Mouse (Mus musculus) midbrain, embryonic 14.5 days (tissue): ENCODE measurements around the gene Izumo2. TPM values are rescaled to one million over a fixed set of nuclear protein-coding genes. Genes with fewer than 3 reads are reported as not detected.

Experiments
- ATAC-seq: fragments of 200-750 bp; cut with Nextera tagmentation; 2 replicates; pipeline ENCODE4 v1.8.0; 2017; ENCODE audit warnings: moderate number of reproducible peaks, moderate library complexity; ENCODE audit not compliant: low FRiP score, low TSS enrichment
- DNase-seq: peaks from one replicate; pipeline ENCODE4 v3.0.0-alpha.2; 2015
- H3K27ac ChIP-seq: fragments of 300-500 bp; sonication (generic); replicated peaks from 2 replicates; pipeline ENCODE4 v1.5.1; 2014; ENCODE audit warnings: mild to moderate bottlenecking, low read depth, low read length, moderate library complexity
- H3K27me3 ChIP-seq: fragments of 300-500 bp; sonication (generic); 2 replicates; pipeline ENCODE4 v1.6.1; 2014; ENCODE audit warnings: low read length, control low read depth, mixed read lengths; ENCODE audit not compliant: control insufficient read depth, insufficient read depth
- H3K36me3 ChIP-seq: fragments of 300-500 bp; sonication (generic); 2 replicates; pipeline ENCODE4 v1.6.1; 2014; ENCODE audit warnings: low read length, control low read depth; ENCODE audit not compliant: control insufficient read depth, insufficient read depth
- H3K4me1 ChIP-seq: fragments of 300-500 bp; sonication (generic); 2 replicates; pipeline ENCODE4 v1.6.1; 2014; ENCODE audit warnings: mild to moderate bottlenecking, antibody characterized with exemption, low read length, control low read depth; ENCODE audit not compliant: control insufficient read depth, insufficient read depth
- H3K4me2 ChIP-seq: fragments of 300-500 bp; sonication (generic); 2 replicates; pipeline ENCODE4 v1.6.1; 2014; ENCODE audit warnings: mild to moderate bottlenecking, low read length, moderate library complexity
- H3K4me3 ChIP-seq: fragments of 300-500 bp; sonication (generic); replicated peaks from 2 replicates; pipeline ENCODE4 v1.5.1; 2014; ENCODE audit warnings: low read depth, low read length
- H3K9ac ChIP-seq: fragments of 300-500 bp; sonication (generic); replicated peaks from 2 replicates; pipeline ENCODE4 v1.6.1; 2014; ENCODE audit warnings: mild to moderate bottlenecking, low read length, moderate library complexity
- H3K9me3 ChIP-seq: fragments of 300-500 bp; sonication (generic); 2 replicates; pipeline ENCODE4 v1.6.1; 2016; ENCODE audit warnings: low read length, control low read depth, mixed read lengths; ENCODE audit not compliant: control insufficient read depth
- WGBS: fragments of 180-500 bp; shearing (Covaris S2); extraction: QIAGEN DNeasy Blood & Tissue Kit; methylation state at CpG from one replicate; pipeline ENCODE4 v1.1.7; 2014; 5-methylcytosine and 5-hydroxymethylcytosine counted together
- polyA plus RNA-seq: library from polyadenylated mRNA; unstranded; fragments of >200 nt; fragmentation: Nextera tagmentation; extraction: Ambion mirVana; gene quantifications from 2 replicates; pipeline ENCODE4 v1.2.1, GENCODE M21; 2014

Gene Izumo2
- not detected in 2 replicates for polyA plus RNA-seq

GRCm38 (mm10) chr7:44708574-44708973 lies at the start of gene Izumo2:
Gene Izumo2, plus strand, starts transcription at chr7:44708742.
- Histone ChIP-seq H3K4me1 (no peaks in the 10 kb centered on the region), H3K4me2 (no peak within 1 kb of the TSS), H3K4me3 (no peak within 1 kb of the TSS), H3K9ac (no peak within 1 kb of the TSS), H3K9me3 (no peaks in the 10 kb centered on the region), H3K36me3 (no peaks in the 10 kb centered on the region), H3K27me3 (no peaks in the 10 kb centered on the region), H3K27ac (no peak within 1 kb of the TSS)
- ATAC-seq (no peak), DNase-seq (no peak)
- WGBS = 70% methylated on average over 14 of the region's 14 CpGs

GRCm38 (mm10) chr7:44661219-44661618 lies 47.3 kb upstream of the Izumo2 start:
- Histone ChIP-seq H3K9me3 (no peaks in the 10 kb centered on the region), H3K27me3 (no peaks in the 10 kb centered on the region), H3K36me3 (no peaks in the 10 kb centered on the region), H3K4me3 (no peak overlapping the region), H3K4me2 (no peak overlapping the region), H3K27ac (no peak overlapping the region), H3K4me1 (no peaks in the 10 kb centered on the region), H3K9ac (no peak overlapping the region)
- no peak for ATAC-seq
- WGBS = 79% methylated on average over 5 of the region's 5 CpGs
- no peak for DNase-seq

- ATAC-seq (no peak), DNase-seq (no peak)
- Histone ChIP-seq H3K27ac (no peak overlapping the region), H3K9me3 (no peaks in the 10 kb centered on the region), H3K4me1 (no peaks in the 10 kb centered on the region), H3K4me2 (no peak overlapping the region), H3K9ac (no peak overlapping the region), H3K36me3 (no peaks in the 10 kb centered on the region), H3K27me3 (no peaks in the 10 kb centered on the region), H3K4me3 (no peak overlapping the region)
- WGBS = 13% methylated on average over 8 of the region's 8 CpGs
These were observed 46.4 kb upstream of the Izumo2 start for GRCm38 (mm10) chr7:44662168-44662567.

- Histone ChIP-seq H3K9me3 (no peaks in the 10 kb centered on the region), H3K4me1 (no peaks in the 10 kb centered on the region), H3K36me3 (no peaks in the 10 kb centered on the region), H3K4me3 (no peak overlapping the region), H3K27ac (no peak overlapping the region), H3K27me3 (no peaks in the 10 kb centered on the region), H3K4me2 (no peak overlapping the region), H3K9ac (no peak overlapping the region)
- WGBS = 19% methylated on average over 3 of the region's 3 CpGs
- ATAC-seq (no peak), DNase-seq (no peak)
These were observed 46.0 kb upstream of the Izumo2 start for GRCm38 (mm10) chr7:44662569-44662968.

GRCm38 (mm10) chr7:44663546-44663945 lies 45.0 kb upstream of the Izumo2 start:
- Histone ChIP-seq H3K4me1 (no peaks in the 10 kb centered on the region), H3K27ac (no peak overlapping the region), H3K9ac (no peak overlapping the region), H3K4me2 (no peak overlapping the region), H3K4me3 (no peak overlapping the region), H3K27me3 (no peaks in the 10 kb centered on the region), H3K9me3 (no peaks in the 10 kb centered on the region), H3K36me3 (no peaks in the 10 kb centered on the region)
- 78% methylated on average over 5 of the region's 5 CpGs for WGBS
- no peak for DNase-seq
- no peak for ATAC-seq

GRCm38 (mm10) chr7:44664731-44665130 lies 43.8 kb upstream of the Izumo2 start:
- Histone ChIP-seq H3K4me3 (no peak overlapping the region), H3K4me2 (no peak overlapping the region), H3K27me3 (no peaks in the 10 kb centered on the region), H3K9me3 (no peaks in the 10 kb centered on the region), H3K27ac (no peak overlapping the region), H3K9ac (no peak overlapping the region), H3K4me1 (no peaks in the 10 kb centered on the region), H3K36me3 (no peaks in the 10 kb centered on the region)
- no peak for ATAC-seq
- DNase-seq = no peak
- 32% methylated on average over 11 of the region's 11 CpGs for WGBS

GRCm38 (mm10) chr7:44666462-44666861 lies 42.1 kb upstream of the Izumo2 start:
- Histone ChIP-seq H3K4me2 (no peak overlapping the region), H3K4me1 (peaks cover 5% of the 10 kb centered on the region; the same call in 1 of the 2 replicates), H3K4me3 (no peak overlapping the region), H3K27ac (no peak overlapping the region), H3K9ac (no peak overlapping the region), H3K36me3 (no peaks in the 10 kb centered on the region), H3K27me3 (no peaks in the 10 kb centered on the region), H3K9me3 (no peaks in the 10 kb centered on the region)
- DNase-seq (no peak), ATAC-seq (no peak)
- 78% methylated on average over 2 of the region's 2 CpGs for WGBS

GRCm38 (mm10) chr7:44667996-44668738 lies 40.4 kb upstream of the Izumo2 start:
- Histone ChIP-seq H3K4me3 (no peak overlapping the region), H3K9me3 (no peaks in the 10 kb centered on the region), H3K27ac (no peak overlapping the region), H3K27me3 (no peaks in the 10 kb centered on the region), H3K4me1 (peaks cover 5% of the 10 kb centered on the region; the same call in 1 of the 2 replicates), H3K4me2 (no peak overlapping the region), H3K36me3 (no peaks in the 10 kb centered on the region), H3K9ac (no peak overlapping the region)
- 75% methylated on average over 13 of the region's 13 CpGs for WGBS
- DNase-seq (no peak), ATAC-seq (no peak)

- Histone ChIP-seq H3K9me3 (no peaks in the 10 kb centered on the region), H3K4me2 (no peak overlapping the region), H3K27me3 (no peaks in the 10 kb centered on the region), H3K4me1 (peaks cover 5% of the 10 kb centered on the region; the same call in 1 of the 2 replicates), H3K36me3 (no peaks in the 10 kb centered on the region), H3K27ac (no peak overlapping the region), H3K9ac (no peak overlapping the region), H3K4me3 (no peak overlapping the region)
- 15% methylated on average over 21 of the region's 21 CpGs for WGBS
- no peak for ATAC-seq
- no peak for DNase-seq
These were observed 39.4 kb upstream of the Izumo2 start for GRCm38 (mm10) chr7:44669103-44669502.
